Mouse (Mus musculus): ENCODE results near the gene Tasp1.
A peak's percentile ranks its signal among the peaks of the same experiment; 100 is the strongest.
"Not testable (repeated sequence)": the region's sequence is repeated elsewhere in the genome, so short reads cannot be mapped to it uniquely, and the experiment has no call there.

Gene Tasp1

DNA sequence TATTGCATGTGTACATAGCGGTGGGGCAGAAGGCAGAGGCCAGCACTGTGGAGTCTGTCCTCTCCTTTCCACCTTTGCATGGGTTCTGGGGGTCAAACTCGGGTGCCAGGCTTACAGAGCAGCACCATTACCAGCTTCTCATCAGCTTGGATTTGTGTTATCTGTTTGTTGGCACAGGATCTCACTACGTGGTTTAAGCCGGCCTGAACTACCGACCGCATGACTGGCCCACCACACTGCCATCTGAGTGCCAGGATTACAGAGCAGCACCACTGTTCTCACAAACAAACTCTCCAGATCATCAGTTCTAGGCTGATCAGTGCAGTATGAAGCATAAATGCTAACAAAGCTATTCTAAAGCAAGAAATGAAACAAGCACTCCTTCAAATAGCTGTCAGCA lies 8.5 kb downstream of the Tasp1 start:
- DNase-seq (ENCODE audit: low spot score): no peak

DNA sequence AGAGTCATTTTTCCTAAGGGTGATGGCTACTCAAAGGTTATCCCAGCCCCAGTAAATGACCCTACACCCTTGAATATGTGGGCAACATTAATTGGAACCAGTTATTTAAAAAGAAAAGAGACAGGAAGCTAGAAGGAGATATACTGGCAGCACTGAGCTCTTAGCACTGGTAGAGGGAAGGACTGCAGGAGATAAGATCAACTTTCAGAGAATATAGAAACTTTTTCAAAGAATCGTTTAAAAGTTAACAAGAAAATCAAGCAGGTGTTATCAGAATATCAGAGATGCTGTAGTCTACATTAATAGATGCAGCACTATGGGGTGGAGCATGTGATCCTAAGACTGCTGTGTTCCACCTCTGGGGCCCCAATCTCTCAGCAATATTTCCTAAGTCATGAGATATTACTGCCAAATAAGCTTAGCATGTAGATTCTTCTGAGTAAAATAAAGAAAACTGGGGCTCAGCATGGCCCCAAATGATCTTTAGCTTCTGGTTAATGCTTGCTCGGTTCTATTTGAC lies 14.9 kb downstream of the Tasp1 start:
- DNase-seq (ENCODE audit: low spot score): no peak

DNA sequence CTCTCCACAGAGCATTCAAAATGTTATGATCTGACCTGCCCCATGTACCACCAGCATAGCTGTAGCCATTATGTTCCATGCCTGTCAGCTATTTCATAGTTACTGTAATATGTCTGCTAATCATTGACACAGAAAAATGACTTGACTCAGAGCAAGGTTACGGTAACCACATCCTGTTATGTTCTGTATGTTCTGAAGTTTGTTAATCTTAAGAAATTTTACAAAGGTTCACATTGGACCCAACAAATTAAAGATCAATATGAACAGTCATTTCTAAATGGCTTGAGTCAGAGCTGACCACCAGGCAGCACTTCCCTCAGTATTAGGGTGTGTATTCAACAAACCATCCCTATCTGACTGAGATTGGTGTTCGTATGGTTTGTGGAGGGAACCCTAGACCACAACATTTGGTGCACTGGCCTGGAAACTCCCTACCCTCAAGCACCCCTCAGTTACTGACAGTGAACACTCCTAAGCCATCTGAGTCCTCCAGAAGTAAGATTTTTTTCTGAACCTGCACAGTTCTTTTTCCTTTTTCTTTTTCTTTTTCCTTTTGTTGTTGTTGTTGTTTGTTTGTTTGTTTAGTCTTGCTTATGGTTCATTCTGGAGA lies 24.0 kb downstream of the Tasp1 start:
- no peak for DNase-seq (ENCODE audit: low spot score)

DNA sequence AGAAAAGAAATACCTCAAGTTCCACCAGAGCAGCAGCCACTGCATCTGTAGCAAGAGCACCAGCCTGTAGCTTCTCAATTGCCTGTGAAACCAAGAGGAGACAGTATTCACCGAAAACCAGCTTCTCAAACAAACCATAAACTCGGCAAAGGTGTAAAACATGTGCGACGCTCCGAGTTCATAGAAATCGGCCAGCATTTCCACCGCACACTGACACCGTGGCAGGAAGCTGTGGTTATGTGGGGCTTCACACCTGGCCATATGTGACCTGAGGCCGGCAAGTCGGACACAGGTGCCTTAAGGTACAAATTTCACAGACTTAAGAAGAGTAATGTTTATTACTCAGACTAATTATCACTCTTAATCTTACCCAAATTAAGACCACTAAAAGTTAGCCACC lies 24.5 kb downstream of the Tasp1 start:
- no peak for DNase-seq (ENCODE audit: low spot score)

DNA sequence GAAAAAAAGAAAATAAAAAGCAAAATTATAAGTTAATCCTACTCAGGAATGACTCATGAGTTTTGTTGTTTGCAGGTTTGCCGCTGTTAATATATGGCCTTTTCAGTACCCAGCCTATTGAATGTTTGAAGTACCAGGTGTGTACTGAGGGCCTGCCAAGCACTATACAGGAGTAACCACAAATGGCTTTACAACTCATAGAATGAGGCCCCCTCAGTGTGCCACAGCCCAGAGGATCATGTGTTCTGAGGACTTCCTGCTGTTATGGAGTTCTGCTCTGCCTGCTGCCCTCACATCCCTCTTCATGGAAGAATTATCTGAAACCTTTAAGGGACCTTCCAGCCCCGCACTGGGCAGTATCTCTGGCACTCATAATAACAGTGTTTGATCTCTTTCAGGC lies 29.1 kb downstream of the Tasp1 start:
- no peak for DNase-seq (ENCODE audit: low spot score)

DNA sequence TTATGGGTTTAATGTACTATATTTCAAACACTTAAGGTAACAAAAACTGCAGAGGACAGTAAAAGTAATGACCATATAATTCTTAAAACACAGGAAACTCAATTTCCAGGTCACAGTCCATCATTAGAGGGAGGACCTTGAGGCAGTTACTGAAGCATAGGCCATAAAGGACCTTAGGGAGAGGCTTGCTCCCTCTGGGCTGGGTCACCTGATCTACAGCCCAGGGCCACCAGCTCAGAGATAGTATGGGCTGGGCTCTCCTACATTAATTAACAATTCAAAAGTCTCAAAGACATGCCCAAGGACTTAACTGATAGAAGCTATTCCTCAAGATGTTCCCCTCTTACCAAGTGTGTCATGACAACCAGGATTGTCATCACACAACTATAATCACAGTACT lies 29.8 kb downstream of the Tasp1 start:
- DNase-seq (ENCODE audit: low spot score): no peak

DNA sequence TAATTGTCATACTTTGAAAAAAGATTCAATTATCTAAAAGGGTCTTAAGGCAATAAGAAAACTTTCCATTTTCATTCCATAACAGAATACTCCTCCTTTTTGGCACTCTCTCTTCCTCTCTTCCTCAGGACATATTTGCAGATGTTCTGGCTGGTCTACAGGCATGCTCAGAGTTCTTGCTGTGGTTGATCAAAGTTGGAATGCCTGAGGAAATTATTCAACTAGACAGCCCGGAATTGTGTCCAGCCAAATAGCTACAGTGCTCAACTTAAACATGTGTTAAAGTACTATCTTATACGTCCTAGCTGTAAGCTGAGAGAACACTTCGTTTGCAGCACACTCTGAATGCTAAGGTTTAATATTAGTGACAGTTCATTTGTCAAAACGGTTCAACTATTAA lies 41.7 kb downstream of the Tasp1 start:
- DNase-seq (ENCODE audit: low spot score): no peak

DNA sequence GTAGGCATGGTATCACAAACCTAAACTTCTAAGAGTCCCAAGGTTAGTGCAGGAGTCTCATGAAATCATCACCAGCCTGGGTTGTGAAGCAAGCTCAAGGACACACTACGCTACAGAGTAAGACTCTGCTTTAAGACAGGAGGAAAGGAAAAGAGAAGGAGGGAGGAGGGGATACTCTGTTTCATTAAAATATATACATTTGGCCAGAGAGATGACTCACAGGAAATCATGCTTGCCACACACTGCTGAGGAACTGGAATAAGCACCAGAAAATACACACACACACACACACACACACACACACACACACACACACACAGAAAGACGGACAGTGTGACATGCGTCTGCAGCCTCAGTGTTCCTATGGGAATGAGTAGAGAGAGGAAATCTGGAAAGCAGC lies 59.2 kb downstream of the Tasp1 start:
- no peak for DNase-seq (ENCODE audit: low spot score)

DNA sequence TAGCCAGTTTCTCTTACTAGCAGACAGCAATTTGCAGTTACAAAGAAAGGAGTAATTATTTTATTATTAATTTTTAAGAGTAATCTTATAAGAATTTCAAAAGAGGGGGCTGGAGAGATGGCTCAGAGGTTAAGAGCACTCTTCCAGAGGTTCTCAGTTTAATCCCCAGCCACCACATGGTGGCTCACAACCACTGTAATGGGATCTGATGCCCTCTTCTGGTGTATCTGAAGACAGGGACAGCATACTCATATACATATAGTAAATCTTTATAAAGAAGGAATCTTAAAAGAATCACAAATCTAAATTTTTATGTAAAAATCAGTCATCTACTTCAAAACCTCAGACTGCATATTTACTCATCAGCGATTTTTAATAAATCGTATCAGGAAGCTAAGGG lies 68.4 kb downstream of the Tasp1 start:
- DNase-seq (ENCODE audit: low spot score): no peak

DNA sequence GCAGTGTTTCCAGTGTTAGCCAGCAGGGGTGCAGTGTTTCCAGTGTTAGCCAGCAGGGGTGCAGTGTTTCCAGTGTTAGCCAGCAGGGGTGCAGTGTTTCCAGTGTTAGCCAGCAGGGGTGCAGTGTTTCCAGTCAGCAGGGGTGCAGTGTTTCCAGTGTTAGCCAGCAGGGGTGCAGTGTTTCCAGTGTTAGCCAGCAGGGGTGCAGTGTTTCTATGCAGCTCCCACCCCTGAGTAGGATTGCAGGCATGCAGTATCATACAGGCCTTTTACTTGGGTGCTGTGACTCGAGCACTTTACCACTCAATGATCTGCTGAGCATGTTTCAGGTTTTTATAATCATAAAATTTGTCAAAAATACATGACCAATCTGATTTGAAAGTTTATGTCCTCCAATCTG lies 76.7 kb downstream of the Tasp1 start:
- DNase-seq (ENCODE audit: low spot score): not testable (repeated sequence)

DNA sequence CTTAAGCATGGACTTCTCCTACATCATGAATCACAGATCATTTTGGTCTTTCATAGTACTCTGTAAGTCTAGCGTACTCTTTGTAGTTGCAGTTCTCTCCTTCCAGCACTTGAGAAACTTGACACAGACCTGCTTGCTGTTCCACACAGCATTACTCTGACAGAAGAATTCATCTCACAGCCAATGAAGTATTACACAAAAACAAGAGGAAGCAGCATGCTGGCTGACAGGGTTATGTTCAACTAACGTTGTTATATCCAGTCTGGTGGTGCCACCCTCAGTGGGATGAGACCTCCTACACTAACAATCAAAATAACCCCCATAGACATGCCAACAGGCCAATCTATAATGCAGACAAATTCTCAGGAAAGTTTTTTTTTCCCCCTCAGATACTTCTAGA lies 99.2 kb downstream of the Tasp1 start:
- no peak for DNase-seq (ENCODE audit: low spot score)

DNA sequence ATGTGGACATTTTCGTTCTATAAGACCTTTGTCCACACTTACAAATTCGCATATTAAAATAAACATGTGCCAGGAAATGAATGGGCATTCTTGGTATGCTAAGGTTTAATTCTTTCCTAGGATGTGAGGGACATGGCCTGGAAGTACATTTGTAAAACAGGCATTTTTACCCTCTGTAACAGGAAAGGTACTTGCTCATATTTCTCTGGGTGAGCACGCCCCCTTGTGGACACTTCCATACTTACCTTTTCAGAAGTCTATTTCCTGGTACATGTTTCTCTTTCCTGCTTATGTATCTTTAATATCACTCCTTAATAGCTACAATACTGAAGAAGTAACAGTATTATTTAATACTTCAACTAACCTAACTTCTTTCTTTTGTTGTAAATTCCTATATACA lies 100.3 kb downstream of the Tasp1 start:
- peak; percentile 48 for DNase-seq (ENCODE audit: low spot score)

DNA sequence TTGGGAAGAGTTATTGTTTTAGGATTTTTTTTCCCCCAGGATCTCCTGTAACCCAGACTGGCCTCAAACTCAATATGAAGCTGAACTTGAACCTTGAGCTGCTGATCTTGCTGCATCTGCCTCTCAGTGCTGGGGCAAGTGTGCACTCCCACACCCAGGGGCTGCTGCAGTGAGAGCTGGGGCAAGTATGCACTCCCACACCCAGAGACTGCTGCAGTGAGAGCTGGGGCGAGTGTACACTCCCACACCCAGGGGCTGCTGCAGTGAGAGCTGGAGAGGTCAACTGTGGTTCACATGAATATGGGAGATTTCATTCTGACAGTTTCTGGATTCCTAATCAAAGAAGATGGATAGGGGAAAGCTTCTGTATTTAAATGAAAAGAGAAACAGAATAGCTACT lies 117.8 kb downstream of the Tasp1 start:
- DNase-seq (ENCODE audit: low spot score): no peak

DNA sequence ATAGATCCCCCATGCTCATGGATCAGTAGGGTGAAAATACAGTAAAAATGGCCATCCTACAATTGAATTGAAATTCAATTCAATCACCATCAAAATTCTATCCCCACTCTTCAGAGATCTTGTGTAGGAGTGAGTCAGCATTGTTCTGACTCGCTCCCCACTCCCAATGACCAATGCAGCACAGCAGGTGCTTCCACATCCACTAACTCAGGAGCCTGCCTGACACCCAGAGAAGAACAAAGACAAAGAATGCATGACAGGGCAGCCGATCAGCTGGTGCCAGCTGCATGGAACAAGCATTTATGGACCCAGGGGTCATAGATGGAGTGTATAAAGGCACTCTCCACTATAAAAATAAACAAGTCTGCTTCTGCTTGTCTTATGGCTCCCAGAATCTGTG lies 129.0 kb downstream of the Tasp1 start:
- DNase-seq (ENCODE audit: low spot score): no peak

DNA sequence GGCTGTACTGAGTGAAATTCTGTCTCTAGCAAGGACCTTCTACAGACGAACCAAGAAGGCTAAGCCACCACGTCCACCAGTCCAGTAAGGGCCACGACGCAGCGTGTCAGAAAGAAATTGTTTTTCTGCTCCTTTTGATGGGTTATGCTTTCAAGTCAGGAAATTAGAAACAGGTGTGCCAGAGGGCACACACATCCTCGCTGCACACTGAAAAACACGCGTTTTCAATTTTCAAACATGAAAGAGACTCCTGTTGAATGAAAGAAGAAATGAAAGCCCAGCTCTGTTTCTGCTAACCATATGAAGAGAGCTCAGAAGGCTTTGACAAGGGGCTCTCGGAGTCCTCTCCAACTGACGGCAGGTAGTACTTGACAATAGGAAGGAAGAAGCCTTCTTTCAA lies 132.0 kb downstream of the Tasp1 start:
- DNase-seq (ENCODE audit: low spot score): no peak

DNA sequence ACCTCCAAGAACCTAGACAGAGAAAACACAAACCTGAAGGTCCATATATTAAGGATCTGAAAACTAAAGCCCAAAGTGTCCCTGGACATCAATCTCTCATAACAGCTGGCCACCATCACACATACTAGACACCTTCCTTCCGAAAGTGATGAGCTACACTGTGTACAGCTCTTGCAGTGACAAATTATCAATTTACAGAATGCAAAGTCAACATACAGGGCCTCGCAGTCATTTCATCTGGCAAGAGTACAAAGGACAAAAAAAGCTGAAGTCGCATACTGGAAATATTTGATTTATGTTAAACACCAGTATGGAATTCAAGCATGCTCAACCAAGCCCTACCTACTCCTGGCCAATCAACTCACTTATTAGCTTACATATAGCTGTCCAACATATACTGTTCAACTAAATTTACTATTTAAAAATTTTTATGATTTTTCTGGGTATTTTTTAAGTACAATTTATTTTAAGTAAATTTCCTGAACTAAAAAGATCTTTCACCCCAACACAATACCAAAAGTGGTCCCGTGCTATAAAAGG lies 132.5 kb downstream of the Tasp1 start:
- DNase-seq (ENCODE audit: low spot score): no peak

DNA sequence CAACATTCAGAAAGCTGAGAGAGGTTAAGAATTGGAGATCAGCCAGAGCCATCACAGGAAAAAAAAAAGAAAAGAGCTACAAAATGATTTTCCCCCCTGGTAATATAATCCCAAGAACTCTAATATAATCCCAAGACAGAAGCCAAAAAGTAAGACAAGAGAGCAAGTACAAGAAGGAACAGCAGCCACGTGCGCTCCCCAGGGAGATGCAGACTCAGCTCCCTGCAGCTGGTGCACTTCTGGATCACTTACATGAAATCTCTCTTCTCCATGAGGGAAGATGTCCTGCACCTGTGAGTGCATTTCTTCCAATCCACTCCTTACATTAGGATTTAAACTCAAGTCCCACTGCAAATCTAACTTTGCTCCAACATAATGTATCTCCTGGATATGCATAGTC lies 134.4 kb downstream of the Tasp1 start:
- no peak for DNase-seq (ENCODE audit: low spot score)

DNA sequence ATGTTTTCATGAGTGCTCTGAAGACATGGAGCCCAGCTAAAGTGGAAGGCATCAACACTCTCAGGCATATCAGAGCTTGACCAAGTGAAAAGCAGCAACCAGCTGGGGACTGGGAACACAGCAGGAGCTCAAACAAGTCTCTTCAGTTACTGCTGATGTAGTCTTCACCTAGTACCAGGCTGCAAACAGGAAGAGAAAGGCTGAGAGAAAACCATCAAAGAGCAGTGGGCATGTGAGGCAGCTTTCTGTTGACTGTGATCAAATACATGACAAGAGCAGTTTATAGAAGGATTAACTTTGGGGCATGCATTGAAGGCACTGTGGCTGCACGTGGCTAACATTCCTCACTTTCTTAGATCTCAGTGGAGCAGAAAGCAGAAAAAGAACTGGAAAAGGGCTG lies 141.7 kb downstream of the Tasp1 start:
- no peak for DNase-seq (ENCODE audit: low spot score)

DNA sequence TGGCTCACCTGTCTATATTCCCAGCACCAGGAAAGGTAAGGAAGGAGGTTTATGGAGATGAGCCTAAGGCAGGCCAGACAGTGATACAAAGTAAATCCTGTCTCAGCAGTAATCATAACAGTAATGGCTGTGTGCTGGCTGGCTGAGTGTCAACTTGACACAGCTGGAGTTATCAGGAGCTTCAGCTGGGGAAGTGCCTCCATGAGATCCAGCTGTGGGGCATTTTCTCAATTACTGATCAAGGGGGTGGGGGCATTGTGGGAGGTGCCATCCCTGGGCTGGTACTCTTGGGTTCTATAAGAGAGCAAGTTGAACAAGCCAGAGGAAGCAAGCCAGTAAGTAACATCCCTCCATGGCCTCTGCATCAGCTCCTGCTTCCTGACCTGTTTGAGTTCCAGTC lies 145.2 kb downstream of the Tasp1 start:
- not testable (repeated sequence) for DNase-seq (ENCODE audit: low spot score)

DNA sequence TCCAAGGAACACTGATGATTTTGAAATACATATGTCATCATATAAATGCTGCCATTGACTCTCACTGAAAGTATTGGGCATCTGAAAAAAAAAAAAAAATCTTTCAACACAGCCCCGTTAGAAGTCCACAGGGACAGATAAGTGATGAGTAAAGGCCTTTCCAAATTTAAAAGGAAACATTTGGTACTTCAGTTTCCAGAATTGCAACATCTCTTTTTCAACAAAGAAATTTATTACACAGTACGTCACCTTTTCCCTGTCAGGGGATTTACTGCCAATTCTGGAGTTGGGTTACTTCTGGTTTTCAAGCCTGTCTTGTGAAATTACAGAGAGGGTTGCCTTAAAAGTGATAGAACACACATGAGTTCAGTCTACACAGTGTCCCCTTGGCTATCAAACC lies 146.8 kb downstream of the Tasp1 start:
- DNase-seq (ENCODE audit: low spot score): no peak

DNA sequence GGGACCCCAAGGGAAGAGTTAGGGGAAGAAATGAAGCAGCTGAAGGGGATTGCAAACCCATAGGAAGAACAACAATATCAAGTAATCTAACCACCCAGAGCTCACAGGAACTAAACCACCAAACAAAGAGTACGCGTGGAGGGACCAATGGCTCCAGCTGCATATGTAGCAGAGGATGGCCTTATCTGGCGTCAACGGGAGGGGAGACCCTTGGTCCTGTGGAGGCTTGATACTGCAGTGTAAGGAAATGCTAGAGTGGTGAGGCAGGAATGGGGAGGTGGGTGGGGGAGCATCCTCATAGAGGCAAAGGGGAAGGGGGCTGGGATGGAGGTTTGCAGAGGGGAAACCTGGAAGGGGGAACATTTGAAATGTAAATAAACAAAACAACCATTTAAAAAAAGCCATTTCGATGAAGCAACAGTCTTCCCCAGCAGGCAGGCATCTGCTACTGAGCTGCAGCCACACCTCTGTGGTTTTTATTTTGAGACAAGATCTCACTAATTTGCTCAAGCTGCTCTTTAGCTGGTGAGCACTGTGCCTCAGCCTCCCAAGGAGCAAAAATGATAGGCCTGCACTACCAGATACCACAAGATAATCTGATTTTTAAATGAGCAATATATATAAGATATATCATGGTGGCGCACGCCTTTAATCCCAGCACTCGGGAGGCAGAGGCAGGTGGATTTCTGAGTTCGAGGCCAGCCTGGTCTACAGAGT lies 160.0 kb downstream of the Tasp1 start:
- DNase-seq (ENCODE audit: low spot score): no peak

DNA sequence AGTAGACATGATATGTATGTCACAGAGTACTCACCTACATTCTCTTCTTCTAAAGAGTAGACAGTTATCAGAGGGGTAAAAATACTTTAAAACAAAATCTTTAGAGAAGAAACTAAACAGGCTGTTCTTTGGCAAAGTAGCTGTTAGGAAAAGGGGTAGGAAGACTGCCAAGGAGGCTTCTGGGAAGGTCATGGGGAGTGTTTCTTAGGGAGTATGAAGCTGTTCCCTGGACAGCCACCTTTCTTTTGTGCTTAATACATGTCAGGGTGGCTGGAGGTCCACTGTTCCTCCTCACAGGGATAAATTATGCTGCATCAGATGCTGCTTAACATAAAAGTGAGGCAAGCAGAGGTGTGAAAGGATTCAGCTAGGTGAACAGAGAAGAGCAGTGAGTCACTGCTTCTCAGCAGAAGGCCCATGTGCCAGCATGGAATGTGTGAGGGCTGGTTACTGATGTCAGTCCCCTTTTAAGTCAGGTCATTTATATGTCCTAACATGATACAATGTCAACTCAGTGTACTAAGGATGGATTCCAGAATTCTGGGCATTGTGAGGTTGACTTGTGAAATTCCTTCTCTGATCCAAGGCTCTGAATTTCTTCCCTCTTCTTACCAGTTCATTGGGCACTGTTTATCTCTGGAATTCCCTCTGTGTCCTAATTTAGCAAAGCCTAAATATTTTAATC lies 175.1 kb downstream of the Tasp1 start:
- DNase-seq (ENCODE audit: low spot score): no peak

DNA sequence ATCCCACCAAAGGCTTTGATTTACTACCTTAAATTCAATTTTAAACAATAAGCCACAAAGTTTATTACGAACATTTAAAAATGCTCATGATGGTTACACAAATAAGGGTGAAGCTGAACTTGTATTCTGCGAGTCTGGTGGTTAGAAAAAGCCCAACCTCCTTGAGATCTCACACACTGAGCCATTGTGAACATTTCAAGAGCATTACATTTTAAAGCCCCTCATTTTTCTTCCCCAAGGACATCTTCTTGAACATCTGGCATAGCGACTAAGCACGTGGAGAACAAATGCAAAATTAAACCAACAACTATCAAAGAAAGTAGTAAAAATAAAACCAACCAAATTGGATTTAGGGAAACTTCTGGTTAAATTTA lies 182.4 kb downstream of the Tasp1 start:
- no peak for DNase-seq (ENCODE audit: low spot score)

All from urinary bladder, postnatal 25 days (tissue).